Mouse (Mus musculus) MEL (cell line): Measurements from ENCODE around the gene Isoc2a. TPM values are rescaled to one million over a fixed set of nuclear protein-coding genes. Genes with fewer than 3 reads are reported as not detected.

Experiments used
- DNase-seq: peaks from one replicate; pipeline ENCODE4 v3.0.0; 2011; ENCODE audit warnings: low read depth, low spot score
- H3K27ac ChIP-seq: 2 replicates; pipeline ENCODE4 v1.5.1; 2012; ENCODE audit warnings: low read depth, mild to moderate bottlenecking, control low read depth, low read length, moderate library complexity; ENCODE audit not compliant: control insufficient read depth
- H3K27me3 ChIP-seq, 2 experiments: fragments of 150-350 bp in 1 of 2; sonication (generic) in 1 of 2; 2 replicates each; pipeline ENCODE4 v1.6.1; 2012; ENCODE audit warnings: low read length in 2 of 2, mild to moderate bottlenecking in 2 of 2, improper control_type of control experiment in 1 of 2, moderate library complexity in 1 of 2; ENCODE audit not compliant: insufficient read depth in 2 of 2, control insufficient read depth in 1 of 2
- H3K36me3 ChIP-seq, 2 experiments: 2 replicates each; pipeline ENCODE4 v1.6.1; 2012 to 2014; ENCODE audit warnings: low read length in 2 of 2, improper control_type of control experiment in 1 of 2, inconsistent platforms in 1 of 2, mild to moderate bottlenecking in 1 of 2; ENCODE audit not compliant: insufficient read depth in 2 of 2, control insufficient read depth in 1 of 2
- H3K4me1 ChIP-seq, 2 experiments: fragments of 150-350 bp in 1 of 2; sonication (generic) in 1 of 2; 2 replicates each; pipeline ENCODE4 v1.6.1; 2012; ENCODE audit warnings: low read length in 2 of 2, improper control_type of control experiment in 1 of 2, mild to moderate bottlenecking in 1 of 2; ENCODE audit not compliant: insufficient read depth in 2 of 2, control insufficient read depth in 1 of 2
- H3K4me3 ChIP-seq, 2 experiments: fragments of 150-350 bp in 1 of 2; sonication (generic) in 1 of 2; 2 replicates each; pipeline ENCODE4 v1.5.1; 2012; ENCODE audit warnings: low read depth in 2 of 2, low read length in 2 of 2, mild to moderate bottlenecking in 2 of 2, moderate library complexity in 2 of 2, control low read depth in 1 of 2, improper control_type of control experiment in 1 of 2; ENCODE audit not compliant: control insufficient read depth in 1 of 2, insufficient read depth in 1 of 2
- H3K79me2 ChIP-seq: 2 replicates; pipeline ENCODE4 v1.6.1; 2012; ENCODE audit warnings: mild to moderate bottlenecking, low read length, moderate library complexity; ENCODE audit not compliant: control insufficient read depth, poor library complexity, insufficient read depth
- H3K9ac ChIP-seq: 2 replicates; pipeline ENCODE4 v1.6.1; 2012; ENCODE audit warnings: low read depth, mild to moderate bottlenecking, control low read depth, low read length, moderate library complexity; ENCODE audit not compliant: control insufficient read depth, poor library complexity, severe bottlenecking
- H3K9me3 ChIP-seq: fragments of 150-350 bp; sonication (generic); replicated peaks from 2 replicates; pipeline ENCODE4 v1.6.1; 2012; ENCODE audit warnings: mild to moderate bottlenecking, low read length, improper control_type of control experiment, moderate library complexity; ENCODE audit not compliant: insufficient read depth
- BHLHE40 ChIP-seq: IDR thresholded peaks from 2 replicates; pipeline ENCODE4 v1.6.1; 2012; ENCODE audit warnings: low read depth, mild to moderate bottlenecking, inconsistent platforms, low read length, improper control_type of control experiment, borderline replicate concordance
- CHD2 ChIP-seq: IDR thresholded peaks from 2 replicates; pipeline ENCODE4 v1.6.1; 2011; ENCODE audit warnings: low read length, improper control_type of control experiment
- CTCF ChIP-seq, 3 experiments: IDR thresholded peaks in 2 of 3; conservative IDR thresholded peaks in 1 of 3; 2 replicates each; pipeline ENCODE4 v1.5.1; 2011 to 2012; ENCODE audit warnings: low read length in 3 of 3, low read depth in 2 of 3, mild to moderate bottlenecking in 2 of 3, improper control_type of control experiment in 1 of 3, inconsistent platforms in 1 of 3, mixed read lengths in 1 of 3, moderate library complexity in 1 of 3; ENCODE audit not compliant: control insufficient read depth in 1 of 3, insufficient read depth in 1 of 3, poor library complexity in 1 of 3, severe bottlenecking in 1 of 3
- ETS1 ChIP-seq: IDR thresholded peaks from 2 replicates; pipeline ENCODE4 v1.6.1; 2012; ENCODE audit warnings: low read depth, mild to moderate bottlenecking, inconsistent platforms, low read length, improper control_type of control experiment, moderate library complexity
- HCFC1 ChIP-seq: IDR thresholded peaks from 2 replicates; pipeline ENCODE4 v1.6.1; 2012; ENCODE audit warnings: low read depth, mild to moderate bottlenecking, inconsistent platforms, low read length, improper control_type of control experiment, moderate library complexity
- KAT2A ChIP-seq: conservative IDR thresholded peaks from 2 replicates; pipeline ENCODE4 v1.6.1; 2012; ENCODE audit warnings: low read depth, low read length, improper control_type of control experiment, inconsistent platforms
- MAZ ChIP-seq: IDR thresholded peaks from 2 replicates; pipeline ENCODE4 v1.6.1; 2012; ENCODE audit warnings: low read depth, mild to moderate bottlenecking, inconsistent platforms, low read length, improper control_type of control experiment
- POLR2AphosphoS2 ChIP-seq: IDR thresholded peaks from 2 replicates; pipeline ENCODE4 v1.6.1; 2011; ENCODE audit warnings: low read length, improper control_type of control experiment
- RAD21 ChIP-seq: IDR thresholded peaks from 2 replicates; pipeline ENCODE4 v1.6.1; 2011; ENCODE audit warnings: mild to moderate bottlenecking, low read depth, low read length, improper control_type of control experiment
- SIN3A ChIP-seq: IDR thresholded peaks from 2 replicates; pipeline ENCODE4 v1.6.1; 2012; ENCODE audit warnings: low read length, improper control_type of control experiment, inconsistent platforms
- SMC3 ChIP-seq: IDR thresholded peaks from 2 replicates; pipeline ENCODE4 v1.6.1; 2011; ENCODE audit warnings: low read depth, low read length, improper control_type of control experiment
- USF2 ChIP-seq, 2 experiments: IDR thresholded peaks; 2 replicates each; pipeline ENCODE4 v1.6.1; 2011 to 2012; ENCODE audit warnings: improper control_type of control experiment in 2 of 2, low read length in 2 of 2, borderline replicate concordance in 1 of 2, inconsistent platforms in 1 of 2, low read depth in 1 of 2, mild to moderate bottlenecking in 1 of 2; ENCODE audit not compliant: insufficient read depth in 1 of 2
- ZC3H11A ChIP-seq: IDR thresholded peaks from 2 replicates; pipeline ENCODE4 v1.6.1; 2012; ENCODE audit warnings: low read depth, mild to moderate bottlenecking, inconsistent platforms, low read length, improper control_type of control experiment
- ZKSCAN1 ChIP-seq: IDR thresholded peaks from 2 replicates; pipeline ENCODE4 v1.6.1; 2012; ENCODE audit warnings: low read depth, mild to moderate bottlenecking, inconsistent platforms, low read length, improper control_type of control experiment, moderate library complexity
- polyA plus RNA-seq, 2 experiments: library from polyadenylated mRNA; stranded (reverse) in 1 of 2; unstranded in 1 of 2; fragments of >175 nt in 1 of 2; fragments of >200 nt in 1 of 2; gene quantifications; 2 replicates each; pipeline versions ENCODE4 v1.2.1 to v1.2.4; 2012; ENCODE audit warnings: low replicate concordance in 2 of 2, low read depth in 1 of 2; ENCODE audit not compliant: insufficient read length in 2 of 2, insufficient read depth in 1 of 2, missing spikeins in 1 of 2
- total RNA-seq: library from RNA; depleted of rRNA; stranded (reverse); fragments of 300-350 nt; gene quantifications from 2 replicates; pipeline ENCODE4 v1.2.3, GENCODE M21; 2012; rRNA removed

The Isoc2a gene
- total and polyA plus RNA-seq, 3 experiments, result 11.1 to 20.6 TPM; not detected in 1

GRCm38 (mm10) chr7:4942673-4943072 is 65.7 kb downstream of the Isoc2a start:
- no peak for DNase-seq
- H3K4me1 ChIP-seq, result no peaks in the 10 kb centered on the region
- H3K79me2 ChIP-seq, result no peaks in the 10 kb centered on the region
- H3K27ac ChIP-seq, result no peak overlapping the region
- H3K9me3 ChIP-seq, result no peaks in the 10 kb centered on the region
- no peak for TF ChIP-seq MAZ
- no peak for TF ChIP-seq ETS1
- no peak for TF ChIP-seq USF2 (IDR thresholded peaks at IDR 0.05; ENCODE audit: borderline replicate concordance in 1 of 2, insufficient read depth in 1 of 2, low read depth in 1 of 2, low read length in 2 of 2)
- TF ChIP-seq, all 39 proteins: peak for 0
- no peak overlapping the region for H3K9ac ChIP-seq
- H3K27me3 ChIP-seq, result no peaks in the 10 kb centered on the region
- H3K36me3 ChIP-seq, result no peaks in the 10 kb centered on the region
- no peak overlapping the region for H3K4me3 ChIP-seq

- Histone ChIP-seq H3K9me3 (no peaks in the 10 kb centered on the region), H3K27ac (no peak overlapping the region), H3K4me3 (peak overlapping the region; percentile 35 to 56), H3K4me1 (no peaks in the 10 kb centered on the region), H3K79me2 (no peaks in the 10 kb centered on the region), H3K27me3 (no peaks in the 10 kb centered on the region), H3K9ac (peak overlapping the region; percentile 33), H3K36me3 (no peaks in the 10 kb centered on the region)
- DNase-seq, result peak; percentile 93
- TF ChIP-seq ZC3H11A (peak; percentile 87), MAZ (peak; percentile 89), POLR2AphosphoS2 (no peak), CHD2 (peak; percentile 96), RAD21 (peak; percentile 87), KAT2A (no peak), SIN3A (peak; percentile 60; the same call in 1 of the 2 replicates), SMC3 (peak; percentile 100), BHLHE40 (peak; percentile 54; the same call in 1 of the 2 replicates), HCFC1 (0 out of 2 replicates have a peak, but pooled peaks have one; percentile 44), ZKSCAN1 (no peak), CTCF (IDR thresholded peaks at IDR 0.05 in 2 of 3, conservative IDR thresholded peaks at IDR 0.05 in 1 of 3; ENCODE audit: control insufficient read depth in 1 of 3, insufficient read depth in 1 of 3, low read depth in 2 of 3, low read length in 3 of 3, poor library complexity in 1 of 3, severe bottlenecking in 1 of 3) (peak; percentile 86 to 99 (median 95))
Observed at GRCm38 (mm10) chr7:4943223-4943815, 66.4 kb downstream of the Isoc2a start.

Other genes with a start within 250 kb of the Isoc2a start
Only the 30 nearest of the 34 such genes appear.
- gene Hspbp1, start 192.1 kb upstream of the Isoc2a start, total RNA-seq, result 101 and 111 TPM in 2 replicates
- gene Hspbp1, start 192.1 kb upstream of the Isoc2a start, polyA plus RNA-seq, result 100 to 1,000 TPM in 1 of 2 experiments, not detected in 1; 101 TPM
- gene Brsk1, start 186.5 kb upstream of the Isoc2a start, total RNA-seq, result not detected in 2 replicates
- under 1 TPM in 1 of 2 experiments, not detected in 1; 0.06 TPM for gene Brsk1, start 186.5 kb upstream of the Isoc2a start, polyA plus RNA-seq
- 0.31 and 0.39 TPM in 2 replicates for gene Tmem150b, start 151.9 kb upstream of the Isoc2a start, total RNA-seq
- 1 to 10 TPM in 1 of 2 experiments, not detected in 1; 1.4 TPM for gene Tmem150b, start 151.9 kb upstream of the Isoc2a start, polyA plus RNA-seq
- gene Kmt5c, start 137.0 kb upstream of the Isoc2a start, total RNA-seq, result 21.0 and 21.8 TPM in 2 replicates
- gene Kmt5c, start 137.0 kb upstream of the Isoc2a start, polyA plus RNA-seq, result 10 to 100 TPM in 1 of 2 experiments, not detected in 1; 60.2 TPM
- gene Cox6b2, start 124.1 kb upstream of the Isoc2a start, total RNA-seq, result 4.6 and 8.7 TPM in 2 replicates
- 10 to 100 TPM in 1 of 2 experiments, not detected in 1; 36.3 TPM for gene Cox6b2, start 124.1 kb upstream of the Isoc2a start, polyA plus RNA-seq
- not detected in 2 replicates for gene Fam71e2, start 105.9 kb upstream of the Isoc2a start, total RNA-seq
- gene Fam71e2, start 105.9 kb upstream of the Isoc2a start, polyA plus RNA-seq, result not detected
- 0.12 TPM in 1 of 2 replicates, not detected in the other for gene Il11, start 94.3 kb upstream of the Isoc2a start, total RNA-seq
- under 1 TPM in 1 of 2 experiments, not detected in 1; 0.07 TPM for gene Il11, start 94.3 kb upstream of the Isoc2a start, polyA plus RNA-seq
- gene Tmem190, start 94.2 kb upstream of the Isoc2a start, total RNA-seq, result not detected in 2 replicates
- 1 to 10 TPM in 1 of 2 experiments, not detected in 1; 1.6 TPM for gene Tmem190, start 94.2 kb upstream of the Isoc2a start, polyA plus RNA-seq
- gene Tmem238, start 87.5 kb upstream of the Isoc2a start, total RNA-seq, result 20.9 and 23.8 TPM in 2 replicates
- gene Tmem238, start 87.5 kb upstream of the Isoc2a start, polyA plus RNA-seq, result 10 to 100 TPM in 1 of 2 experiments, not detected in 1; 31.3 TPM
- gene Rpl28, start 84.3 kb upstream of the Isoc2a start, total RNA-seq, result 2,026 and 2,264 TPM in 2 replicates
- 1,000 to 10,000 TPM in 1 of 2 experiments, 100 to 1,000 TPM in 1; 1,000 to 9,991 TPM for gene Rpl28, start 84.3 kb upstream of the Isoc2a start, polyA plus RNA-seq
- gene Ube2s, start 64.6 kb upstream of the Isoc2a start, total RNA-seq, result 341 and 346 TPM in 2 replicates
- gene Ube2s, start 64.6 kb upstream of the Isoc2a start, polyA plus RNA-seq, result 100 to 1,000 TPM in 1 of 2 experiments, not detected in 1; 740 TPM
- gene Shisa7, start 32.5 kb upstream of the Isoc2a start, total RNA-seq, result not detected in 2 replicates
- under 1 TPM in 1 of 2 experiments, not detected in 1; 0.07 TPM for gene Shisa7, start 32.5 kb upstream of the Isoc2a start, polyA plus RNA-seq
- 2.6 and 2.8 TPM in 2 replicates for gene Isoc2b, start 6.9 kb upstream of the Isoc2a start, total RNA-seq
- gene Isoc2b, start 6.9 kb upstream of the Isoc2a start, polyA plus RNA-seq, result 1 to 10 TPM in 1 of 2 experiments, not detected in 1; 3.0 TPM
- gene Gm36210, start 29.4 kb downstream of the Isoc2a start, total RNA-seq, result 0.15 TPM in 1 of 2 replicates, not detected in the other
- gene Gm36210, start 29.4 kb downstream of the Isoc2a start, polyA plus RNA-seq, result under 1 TPM in 1 of 2 experiments, not detected in 1; 0.97 TPM
- 2.5 and 3.3 TPM in 2 replicates for gene Zfp628, start 38.1 kb downstream of the Isoc2a start, total RNA-seq
- gene Zfp628, start 38.1 kb downstream of the Isoc2a start, polyA plus RNA-seq, result 10 to 100 TPM in 1 of 2 experiments, not detected in 1; 17.6 TPM
- 0.81 and 0.85 TPM in 2 replicates for gene Nat14, start 44.9 kb downstream of the Isoc2a start, total RNA-seq
- 1 to 10 TPM in 1 of 2 experiments, not detected in 1; 1.9 TPM for gene Nat14, start 44.9 kb downstream of the Isoc2a start, polyA plus RNA-seq
- gene Ssc5d, start 48.6 kb downstream of the Isoc2a start, total RNA-seq, result 0.04 TPM in 1 of 2 replicates, not detected in the other
- under 1 TPM in 1 of 2 experiments, not detected in 1; 0.17 TPM for gene Ssc5d, start 48.6 kb downstream of the Isoc2a start, polyA plus RNA-seq
- gene Sbk2, start 87.3 kb downstream of the Isoc2a start, total RNA-seq, result not detected in 2 replicates
- not detected for gene Sbk2, start 87.3 kb downstream of the Isoc2a start, polyA plus RNA-seq
- gene Sbk3, start 94.0 kb downstream of the Isoc2a start, total RNA-seq, result not detected in 2 replicates
- gene Sbk3, start 94.0 kb downstream of the Isoc2a start, polyA plus RNA-seq, result not detected
- 0.42 and 0.54 TPM in 2 replicates for gene Zfp579, start 119.0 kb downstream of the Isoc2a start, total RNA-seq
- 1 to 10 TPM in 1 of 2 experiments, not detected in 1; 3.6 TPM for gene Zfp579, start 119.0 kb downstream of the Isoc2a start, polyA plus RNA-seq
- 9.2 and 9.4 TPM in 2 replicates for gene Zfp524, start 137.3 kb downstream of the Isoc2a start, total RNA-seq
- 10 to 100 TPM in 1 of 2 experiments, not detected in 1; 12.7 TPM for gene Zfp524, start 137.3 kb downstream of the Isoc2a start, polyA plus RNA-seq
- gene Fiz1, start 137.5 kb downstream of the Isoc2a start, total RNA-seq, result 27.5 and 28.1 TPM in 2 replicates
- 10 to 100 TPM in 1 of 2 experiments, not detected in 1; 56.5 TPM for gene Fiz1, start 137.5 kb downstream of the Isoc2a start, polyA plus RNA-seq
- not detected in 2 replicates for gene Gm44973, start 138.3 kb downstream of the Isoc2a start, total RNA-seq
- gene Gm44973, start 138.3 kb downstream of the Isoc2a start, polyA plus RNA-seq, result 1 to 10 TPM in 1 of 2 experiments, not detected in 1; 7.9 TPM
- gene Zfp865, start 143.2 kb downstream of the Isoc2a start, total RNA-seq, result 12.2 and 12.7 TPM in 2 replicates
- 10 to 100 TPM in 1 of 2 experiments, not detected in 1; 34.6 TPM for gene Zfp865, start 143.2 kb downstream of the Isoc2a start, polyA plus RNA-seq
- gene Ccdc106, start 143.4 kb downstream of the Isoc2a start, total RNA-seq, result 0.39 and 0.50 TPM in 2 replicates
- gene Ccdc106, start 143.4 kb downstream of the Isoc2a start, polyA plus RNA-seq, result under 1 TPM in 1 of 2 experiments, not detected in 1; 0.82 TPM
- gene 4632433K11Rik, start 157.0 kb downstream of the Isoc2a start, total RNA-seq, result not detected in 2 replicates
- not detected for gene 4632433K11Rik, start 157.0 kb downstream of the Isoc2a start, polyA plus RNA-seq
- 0.96 and 1.2 TPM in 2 replicates for gene Zfp784, start 161.3 kb downstream of the Isoc2a start, total RNA-seq
- gene Zfp784, start 161.3 kb downstream of the Isoc2a start, polyA plus RNA-seq, result 1 to 10 TPM in 1 of 2 experiments, not detected in 1; 2.9 TPM
- 1.0 and 1.7 TPM in 2 replicates for gene Zfp580, start 174.4 kb downstream of the Isoc2a start, total RNA-seq
- 10 to 100 TPM in 1 of 2 experiments, not detected in 1; 19.9 TPM for gene Zfp580, start 174.4 kb downstream of the Isoc2a start, polyA plus RNA-seq
- gene U2af2, start 185.0 kb downstream of the Isoc2a start, total RNA-seq, result 301 and 311 TPM in 2 replicates
- gene U2af2, start 185.0 kb downstream of the Isoc2a start, polyA plus RNA-seq, result 100 to 1,000 TPM; 477 to 491 TPM
- gene Epn1, start 203.1 kb downstream of the Isoc2a start, total RNA-seq, result 72.3 and 75.5 TPM in 2 replicates
- gene Epn1, start 203.1 kb downstream of the Isoc2a start, polyA plus RNA-seq, result 100 to 1,000 TPM in 1 of 2 experiments, not detected in 1; 147 TPM